Mouse (Mus musculus): ENCODE measurements around the gene Mdc1. TPM values are rescaled to one million over a fixed set of nuclear protein-coding genes. Genes with fewer than 3 reads are reported as not detected.

Mdc1 gene
- polyA plus RNA-seq, 1 experiment from 2014 or later = 15.0 TPM

- Histone ChIP-seq H3K9me3 (ENCODE audit: control insufficient read depth, low read length) (no peaks in the 10 kb centered on the region), H3K9ac (ENCODE audit: low read length) (no peak overlapping the region), H3K27ac (ENCODE audit: low read depth, low read length) (no peak overlapping the region), H3K4me2 (ENCODE audit: low read depth) (no peak overlapping the region), H3K36me3 (ENCODE audit: control insufficient read depth, insufficient read depth, low read length) (no peaks in the 10 kb centered on the region), H3K4me3 (ENCODE audit: low read depth, low read length) (no peak overlapping the region), H3K27me3 (ENCODE audit: control insufficient read depth, insufficient read depth, low read length) (peaks cover 6% of the 10 kb centered on the region; the same call in 1 of the 2 replicates), H3K4me1 (ENCODE audit: control insufficient read depth, insufficient read depth, low read length) (no peaks in the 10 kb centered on the region)
- ATAC-seq (ENCODE audit: insufficient read depth, low FRiP score, low TSS enrichment) (no peak), DNase-seq (ENCODE audit: low spot score) (no peak)
- 50% methylated on average over 10 of the region's 10 CpGs for WGBS
These were observed 24.1 kb upstream of the Mdc1 start for GRCm38 (mm10) chr17:35817226-35817625.

- WGBS = 75% methylated on average over 5 of the region's 5 CpGs
- H3K4me3 ChIP-seq (ENCODE audit: low read depth, low read length) = no peak overlapping the region
- no peaks in the 10 kb centered on the region for H3K9me3 ChIP-seq (ENCODE audit: control insufficient read depth, low read length)
- DNase-seq (ENCODE audit: low spot score) = no peak
- no peak overlapping the region for H3K9ac ChIP-seq (ENCODE audit: low read length)
- no peak overlapping the region for H3K4me2 ChIP-seq (ENCODE audit: low read depth)
- no peak for ATAC-seq (ENCODE audit: insufficient read depth, low FRiP score, low TSS enrichment)
- H3K27ac ChIP-seq (ENCODE audit: low read depth, low read length) = no peak overlapping the region
- peaks cover 6% of the 10 kb centered on the region; the same call in 1 of the 2 replicates for H3K27me3 ChIP-seq (ENCODE audit: control insufficient read depth, insufficient read depth, low read length)
- peaks cover 4% of the 10 kb centered on the region; the same call in 1 of the 2 replicates for H3K4me1 ChIP-seq (ENCODE audit: control insufficient read depth, insufficient read depth, low read length)
- H3K36me3 ChIP-seq (ENCODE audit: control insufficient read depth, insufficient read depth, low read length) = no peaks in the 10 kb centered on the region
These were observed 21.2 kb upstream of the Mdc1 start for GRCm38 (mm10) chr17:35820111-35820510.

- WGBS = under 1% methylated on average over 62 of the region's 62 CpGs
- ATAC-seq (ENCODE audit: insufficient read depth, low FRiP score, low TSS enrichment) (no peak), DNase-seq (ENCODE audit: low spot score) (peak; percentile 75)
- no peaks in the 10 kb centered on the region for H3K9me3 ChIP-seq (ENCODE audit: control insufficient read depth, low read length)
- H3K27ac ChIP-seq (ENCODE audit: low read depth, low read length) = no peak within 1 kb of the TSS
- peak within 1 kb of the TSS; percentile 63 for H3K4me3 ChIP-seq (ENCODE audit: low read depth, low read length)
- peaks cover 4% of the 10 kb centered on the region; the same call in 1 of the 2 replicates for H3K4me1 ChIP-seq (ENCODE audit: control insufficient read depth, insufficient read depth, low read length)
- peak within 1 kb of the TSS; percentile 37 for H3K9ac ChIP-seq (ENCODE audit: low read length)
- peaks cover 3% of the 10 kb centered on the region; the same call in 1 of the 2 replicates for H3K36me3 ChIP-seq (ENCODE audit: control insufficient read depth, insufficient read depth, low read length)
- peaks cover 6% of the 10 kb centered on the region; the same call in 1 of the 2 replicates for H3K27me3 ChIP-seq (ENCODE audit: control insufficient read depth, insufficient read depth, low read length)
- peak within 1 kb of the TSS; percentile 73 for H3K4me2 ChIP-seq (ENCODE audit: low read depth)
These were observed 19.6 kb upstream of the Mdc1 start, which contains the start of gene Ier3 for GRCm38 (mm10) chr17:35821439-35822430. Gene Ier3, plus strand, starts transcription at chr17:35821684.

- ATAC-seq (ENCODE audit: insufficient read depth, low FRiP score, low TSS enrichment) (no peak; the same call in 1 of the 2 replicates), DNase-seq (ENCODE audit: low spot score) (no peak)
- peaks cover 3% of the 10 kb centered on the region; the same call in 1 of the 2 replicates for H3K36me3 ChIP-seq (ENCODE audit: control insufficient read depth, insufficient read depth, low read length)
- H3K9me3 ChIP-seq (ENCODE audit: control insufficient read depth, low read length) = no peaks in the 10 kb centered on the region
- H3K9ac ChIP-seq (ENCODE audit: low read length) = peak overlapping the region; percentile 71
- 0 out of 2 replicates have a peak overlapping the region, but pooled peaks have one; percentile 4 for H3K27ac ChIP-seq (ENCODE audit: low read depth, low read length)
- peaks cover 4% of the 10 kb centered on the region; the same call in 1 of the 2 replicates for H3K4me1 ChIP-seq (ENCODE audit: control insufficient read depth, insufficient read depth, low read length)
- peaks cover 6% of the 10 kb centered on the region; the same call in 1 of the 2 replicates for H3K27me3 ChIP-seq (ENCODE audit: control insufficient read depth, insufficient read depth, low read length)
- H3K4me2 ChIP-seq (ENCODE audit: low read depth) = peak overlapping the region; percentile 73
- H3K4me3 ChIP-seq (ENCODE audit: low read depth, low read length) = peak overlapping the region; percentile 63
- WGBS = 5% methylated on average over 11 of the region's 11 CpGs
These were observed 18.8 kb upstream of the Mdc1 start for GRCm38 (mm10) chr17:35822564-35822963.

- H3K4me2 ChIP-seq (ENCODE audit: low read depth) = peak within 1 kb of the TSS; percentile 73
These were observed 18.1 kb upstream of the Mdc1 start, which contains the start of gene Flot1 for GRCm38 (mm10) chr17:35822964-35823937. Gene Flot1, plus strand, starts transcription at chr17:35823230.

GRCm38 (mm10) chr17:35824402-35824801, 16.9 kb upstream of the Mdc1 start:
- Histone ChIP-seq H3K4me1 (ENCODE audit: control insufficient read depth, insufficient read depth, low read length) (peaks cover 4% of the 10 kb centered on the region; the same call in 1 of the 2 replicates), H3K9me3 (ENCODE audit: control insufficient read depth, low read length) (no peaks in the 10 kb centered on the region), H3K27ac (ENCODE audit: low read depth, low read length) (no peak overlapping the region), H3K36me3 (ENCODE audit: control insufficient read depth, insufficient read depth, low read length) (peaks cover 3% of the 10 kb centered on the region; the same call in 1 of the 2 replicates), H3K4me2 (ENCODE audit: low read depth) (no peak overlapping the region), H3K27me3 (ENCODE audit: control insufficient read depth, insufficient read depth, low read length) (peaks cover 6% of the 10 kb centered on the region; the same call in 1 of the 2 replicates), H3K9ac (ENCODE audit: low read length) (no peak overlapping the region), H3K4me3 (ENCODE audit: low read depth, low read length) (peak overlapping the region; percentile 63; the same call in 1 of the 2 replicates)
- 57% methylated on average over 7 of the region's 7 CpGs for WGBS
- ATAC-seq (ENCODE audit: insufficient read depth, low FRiP score, low TSS enrichment) (no peak), DNase-seq (ENCODE audit: low spot score) (no peak)

More at GRCm38 (mm10) chr17:35822964-35823937, 18.1 kb upstream of the Mdc1 start, which contains the start of gene Flot1:
- H3K4me3 ChIP-seq (ENCODE audit: low read depth, low read length) = peak within 1 kb of the TSS; percentile 63
- DNase-seq (ENCODE audit: low spot score) (peak; percentile 88), ATAC-seq (ENCODE audit: insufficient read depth, low FRiP score, low TSS enrichment) (peak; percentile 84)
- peak within 1 kb of the TSS; percentile 67 for H3K27ac ChIP-seq (ENCODE audit: low read depth, low read length)
- peaks cover 4% of the 10 kb centered on the region; the same call in 1 of the 2 replicates for H3K4me1 ChIP-seq (ENCODE audit: control insufficient read depth, insufficient read depth, low read length)
- peak within 1 kb of the TSS; percentile 71 for H3K9ac ChIP-seq (ENCODE audit: low read length)
- peaks cover 6% of the 10 kb centered on the region; the same call in 1 of the 2 replicates for H3K27me3 ChIP-seq (ENCODE audit: control insufficient read depth, insufficient read depth, low read length)
- no peaks in the 10 kb centered on the region for H3K9me3 ChIP-seq (ENCODE audit: control insufficient read depth, low read length)
- WGBS = under 1% methylated on average over 47 of the region's 47 CpGs
- peaks cover 3% of the 10 kb centered on the region; the same call in 1 of the 2 replicates for H3K36me3 ChIP-seq (ENCODE audit: control insufficient read depth, insufficient read depth, low read length)

- H3K36me3 ChIP-seq (ENCODE audit: control insufficient read depth, insufficient read depth, low read length) = peaks cover 3% of the 10 kb centered on the region; the same call in 1 of the 2 replicates
These were observed 16.0 kb upstream of the Mdc1 start for GRCm38 (mm10) chr17:35825109-35825850.

More at GRCm38 (mm10) chr17:35825109-35825850, 16.0 kb upstream of the Mdc1 start:
- Histone ChIP-seq H3K27ac (ENCODE audit: low read depth, low read length) (no peak overlapping the region), H3K4me2 (ENCODE audit: low read depth) (no peak overlapping the region), H3K9me3 (ENCODE audit: control insufficient read depth, low read length) (no peaks in the 10 kb centered on the region), H3K27me3 (ENCODE audit: control insufficient read depth, insufficient read depth, low read length) (0 out of 2 replicates have a peak, but pooled peaks cover 2% of the 10 kb centered on the region), H3K4me1 (ENCODE audit: control insufficient read depth, insufficient read depth, low read length) (peaks cover 8% of the 10 kb centered on the region; the same call in 1 of the 2 replicates), H3K9ac (ENCODE audit: low read length) (no peak overlapping the region), H3K4me3 (ENCODE audit: low read depth, low read length) (no peak overlapping the region)
- no peak for ATAC-seq (ENCODE audit: insufficient read depth, low FRiP score, low TSS enrichment)
- no peak for DNase-seq (ENCODE audit: low spot score)
- 96% methylated on average over 13 of the region's 13 CpGs for WGBS
